Comparison of ENCODE assay signal across 9 mouse cellular contexts in genomic region chr10:80383431-80383830, GRCm38 (mm10). TPM values are rescaled to one million over a fixed set of nuclear protein-coding genes. Genes with fewer than 3 reads are reported as not detected.
DNase-seq lines count a peak whose midpoint lies in the region; ATAC-seq and TF ChIP-seq lines count a peak whose summit lies in the region.
"Had no signal": no experiment of that assay in that cellular context is flagged by ENCODE, and none has a peak within 500 bp of the region (broad histone marks: within the 10 kb centered on the region; RNA-seq: fewer than 3 reads in every experiment).

No protein-coding gene starts in this region.

- no peaks in the 10 kb centered on the region for H3K9me3 ChIP-seq in ES-E14 (ENCODE audit: control insufficient read depth, insufficient read depth, low read depth, low read length)
- H3K9me3 ChIP-seq in forebrain, postnatal 0 days (ENCODE audit: low read length): no peaks in the 10 kb centered on the region
- no peaks in the 10 kb centered on the region for H3K9me3 ChIP-seq in midbrain, embryonic 10.5 days (replicated peaks)

- WGBS in forebrain, postnatal 0 days: 57% methylated on average over 4 of the region's 4 CpGs
- 73% methylated on average over 4 of the region's 4 CpGs for WGBS in midbrain, embryonic 10.5 days

- H3K27me3 ChIP-seq in forebrain, postnatal 0 days (ENCODE audit: insufficient read depth, low read length): no peaks in the 10 kb centered on the region
- H3K27me3 ChIP-seq in midbrain, embryonic 10.5 days (ENCODE audit: low read depth, poor library complexity, severe bottlenecking): no peaks in the 10 kb centered on the region

- peaks cover 20% of the 10 kb centered on the region; the same call in 1 of the 2 replicates for H3K36me3 ChIP-seq in ES-E14 (ENCODE audit: control insufficient read depth, insufficient read depth, low read length, poor library complexity, severe bottlenecking)
- peaks cover 49% of the 10 kb centered on the region for H3K36me3 ChIP-seq in forebrain, postnatal 0 days (ENCODE audit: insufficient read depth)
- H3K36me3 ChIP-seq in midbrain, embryonic 10.5 days: peaks cover 64% of the 10 kb centered on the region

- peaks cover 5 to 34% of the 10 kb centered on the region in 2 experiments; a peak in 2 of 4 replicates for H3K4me1 ChIP-seq in ES-E14 (ENCODE audit: control insufficient read depth in 2 of 2, insufficient read depth in 2 of 2, low read length in 2 of 2, poor library complexity in 1 of 2)
- H3K4me1 ChIP-seq in forebrain, postnatal 0 days (ENCODE audit: insufficient read depth): peaks cover 27% of the 10 kb centered on the region
- H3K4me1 ChIP-seq in midbrain, embryonic 10.5 days: peaks cover 51% of the 10 kb centered on the region

- no peak overlapping the region for H3K9ac ChIP-seq in ES-E14 (ENCODE audit: insufficient read depth, low read depth, low read length, poor library complexity, severe bottlenecking)
- H3K9ac ChIP-seq in forebrain, postnatal 0 days: peak overlapping the region; percentile 14; the same call in 1 of the 2 replicates

- no peak for ATAC-seq in forebrain, postnatal 0 days

- in situ Hi-C loops in ES-E14 (cut with MboI; ENCODE audit: low sequenced_read_pairs in 2 of 2, unreplicated experiment in 2 of 2): no loop called here

- no peak overlapping the region for H3K4me3 ChIP-seq in gastrocnemius, adult 2 months
- no peak overlapping the region for H3K4me3 ChIP-seq in ES-E14 (ENCODE audit: insufficient read depth in 1 of 2, low read depth in 1 of 2, low read length in 2 of 2, poor library complexity in 1 of 2, severe bottlenecking in 1 of 2)
- H3K4me3 ChIP-seq in forebrain, postnatal 0 days (ENCODE audit: low read depth, low read length): peak overlapping the region; percentile 96
- peak overlapping the region; percentile 99 for H3K4me3 ChIP-seq in midbrain, embryonic 10.5 days

- H3K27ac ChIP-seq in gastrocnemius, adult 2 months: no peak overlapping the region
- no peak overlapping the region for H3K27ac ChIP-seq in ES-E14 (ENCODE audit: insufficient read depth, low read depth, low read length, poor library complexity, severe bottlenecking)
- no peak overlapping the region for H3K27ac ChIP-seq in forebrain, postnatal 0 days (ENCODE audit: low read depth, low read length)
- no peak overlapping the region for H3K27ac ChIP-seq in midbrain, embryonic 10.5 days (replicated peaks)

- TF ChIP-seq CTCF in gastrocnemius, adult 2 months (IDR thresholded peaks at IDR 0.05): peak; percentile 37; the same call in 1 of the 2 replicates
- peak; percentile 46 for TF ChIP-seq CTCF in forebrain, postnatal 0 days (IDR thresholded peaks at IDR 0.05; ENCODE audit: low read depth)

- no peak for DNase-seq in gastrocnemius, adult 2 months
- no peak for DNase-seq in gastrocnemius, postnatal 25 days
- DNase-seq in ES-E14 (ENCODE audit: low read depth, low spot score): no peak
- no peak for DNase-seq in forebrain, postnatal 0 days
- DNase-seq in midbrain, embryonic 10.5 days (ENCODE audit: low spot score): no peak
- no peak for DNase-seq in ovary, postnatal 10 days (ENCODE audit: low spot score)
- no peak for DNase-seq in urinary bladder, postnatal 36 days (ENCODE audit: low spot score in 2 of 2)
- DNase-seq in heart, adult 18-20 months: no peak

- peak overlapping the region; percentile 97 for H3K4me2 ChIP-seq in forebrain, postnatal 0 days (ENCODE audit: low read depth)

- intact Hi-C loops in gastrocnemius, adult 2 months (cut with DNase I): no loop called here

TF ChIP-seq in ES-E14, 5 proteins besides CTCF, POLR2A, EP300 and RAD21:
- TF ChIP-seq ZC3H11A (IDR thresholded peaks at IDR 0.05; ENCODE audit: borderline replicate concordance, low read depth, low read length) (no peak), ZNF384 (IDR thresholded peaks at IDR 0.05; ENCODE audit: low read depth, low read length) (no peak), HCFC1 (IDR thresholded peaks at IDR 0.05; ENCODE audit: borderline replicate concordance, insufficient read depth, low read length) (no peak), CHD2 (IDR thresholded peaks at IDR 0.05; ENCODE audit: low read depth, low read length) (no peak), MAFK (IDR thresholded peaks at IDR 0.05; ENCODE audit: insufficient read depth, low read depth, low read length) (peak; percentile 84)

RNA-seq across cellular contexts. Expression of gene Mex3d, which starts 4.0 kb away (rescaled TPM):
- 1 to 10 TPM; 4.7 to 5.1 TPM for total RNA-seq in gastrocnemius, adult 2 months (2021)
- total RNA-seq in gastrocnemius, postnatal 25 days (2021): 1 to 10 TPM; 3.9 to 4.3 TPM
- 27.1 and 28.9 TPM in 2 replicates for total RNA-seq in ES-E14 (2012; rRNA removed)
- total RNA-seq in forebrain, postnatal 0 days (2014; rRNA removed): 107 and 120 TPM in 2 replicates
- 18.3 and 18.4 TPM in 2 replicates for polyA plus RNA-seq in forebrain, postnatal 0 days (2015; fragmentation: Nextera tagmentation; extraction: Ambion mirVana)
- 6.3 and 6.4 TPM in 2 replicates for polyA plus RNA-seq in midbrain, embryonic 10.5 days (2016; fragmentation: Nextera tagmentation; extraction: Ambion mirVana)
- total RNA-seq in heart, adult 18-20 months (2021): 1 to 10 TPM; 6.4 to 7.8 TPM

RNA-seq across cellular contexts. Expression of gene Mbd3, which starts 15.9 kb away (rescaled TPM):
- total RNA-seq in gastrocnemius, adult 2 months (2021): 100 to 1,000 TPM; 105 to 116 TPM
- total RNA-seq in gastrocnemius, postnatal 25 days (2021): 10 to 100 TPM; 78.7 to 93.6 TPM
- total RNA-seq in ES-E14 (2012; rRNA removed): 131 and 134 TPM in 2 replicates
- total RNA-seq in forebrain, postnatal 0 days (2014; rRNA removed): 37.9 and 43.9 TPM in 2 replicates
- polyA plus RNA-seq in forebrain, postnatal 0 days (2015; fragmentation: Nextera tagmentation; extraction: Ambion mirVana): 183 and 196 TPM in 2 replicates
- 338 and 351 TPM in 2 replicates for polyA plus RNA-seq in midbrain, embryonic 10.5 days (2016; fragmentation: Nextera tagmentation; extraction: Ambion mirVana)
- 10 to 100 TPM; 93.3 to 97.7 TPM for total RNA-seq in heart, adult 18-20 months (2021)

RNA-seq across cellular contexts. Expression of gene Uqcr11, which starts 23.2 kb away (rescaled TPM):
- 1,000 to 10,000 TPM in 1 of 2 experiments, 100 to 1,000 TPM in 1; 776 to 1,068 TPM for total RNA-seq in gastrocnemius, adult 2 months (2021)
- 100 to 1,000 TPM; 913 to 952 TPM for total RNA-seq in gastrocnemius, postnatal 25 days (2021)
- 995 and 1,362 TPM in 2 replicates for total RNA-seq in ES-E14 (2012; rRNA removed)
- 230 and 424 TPM in 2 replicates for total RNA-seq in forebrain, postnatal 0 days (2014; rRNA removed)
- 688 and 881 TPM in 2 replicates for polyA plus RNA-seq in forebrain, postnatal 0 days (2015; fragmentation: Nextera tagmentation; extraction: Ambion mirVana)
- polyA plus RNA-seq in midbrain, embryonic 10.5 days (2016; fragmentation: Nextera tagmentation; extraction: Ambion mirVana): 610 and 635 TPM in 2 replicates
- 1,000 to 10,000 TPM; 1,809 to 1,881 TPM for total RNA-seq in heart, adult 18-20 months (2021)

RNA-seq across cellular contexts. Expression of gene Plk5, which starts 27.2 kb away (rescaled TPM):
- total RNA-seq in gastrocnemius, adult 2 months (2021): under 1 TPM; 0.10 to 0.45 TPM
- under 1 TPM; 0.13 TPM for total RNA-seq in gastrocnemius, postnatal 25 days (2021)
- 6.0 and 17.4 TPM in 2 replicates for total RNA-seq in ES-E14 (2012; rRNA removed)
- total RNA-seq in forebrain, postnatal 0 days (2014; rRNA removed): 8.3 and 12.9 TPM in 2 replicates
- polyA plus RNA-seq in forebrain, postnatal 0 days (2015; fragmentation: Nextera tagmentation; extraction: Ambion mirVana): 4.6 and 7.4 TPM in 2 replicates
- 0.12 and 0.32 TPM in 2 replicates for polyA plus RNA-seq in midbrain, embryonic 10.5 days (2016; fragmentation: Nextera tagmentation; extraction: Ambion mirVana)
- 1 to 10 TPM in 1 of 2 experiments, under 1 TPM in 1; 0.69 to 1.2 TPM for total RNA-seq in heart, adult 18-20 months (2021)
- polyA plus RNA-seq: heart, embryonic 11.5 days had no signal

RNA-seq across cellular contexts. Expression of gene Adamtsl5, which starts 35.2 kb away (rescaled TPM):
- total RNA-seq in gastrocnemius, adult 2 months (2021): 10 to 100 TPM; 26.2 to 43.3 TPM
- 10 to 100 TPM; 38.8 to 70.8 TPM for total RNA-seq in gastrocnemius, postnatal 25 days (2021)
- 2.1 and 2.4 TPM in 2 replicates for total RNA-seq in ES-E14 (2012; rRNA removed)
- 0.31 and 0.33 TPM in 2 replicates for total RNA-seq in forebrain, postnatal 0 days (2014; rRNA removed)
- polyA plus RNA-seq in forebrain, postnatal 0 days (2015; fragmentation: Nextera tagmentation; extraction: Ambion mirVana): 0.70 and 0.81 TPM in 2 replicates
- 0.48 and 0.91 TPM in 2 replicates for polyA plus RNA-seq in midbrain, embryonic 10.5 days (2016; fragmentation: Nextera tagmentation; extraction: Ambion mirVana)
- total RNA-seq in heart, adult 18-20 months (2021): 10 to 100 TPM; 75.6 to 80.1 TPM

Comparison
In these comparisons a context has a peak if more than half of its experiments do, and no peak if none do; other contexts are left out.
1. H3K4me3 ChIP-seq: peak in forebrain, postnatal 0 days (single experiment) and midbrain, embryonic 10.5 days (single experiment); none in gastrocnemius, adult 2 months (single experiment) and ES-E14 (0 of 2).